Mouse (Mus musculus): ENCODE measurements at regions not wholly inside any gene's neighbourhood (a gene's known extent, or its start where the extent isn't known, plus 50 kb on each side); places are given as distances from the start of the nearest gene placed in this dataset.

- 91% methylated on average over 1 of the region's 1 CpGs for WGBS
Measured at GRCm38 (mm10) chr5:55276265-55276837, 1278.1 kb downstream of the Stim2 start.

GRCm38 (mm10) chr5:55293301-55293700 is 1295.0 kb downstream of the Stim2 start:
- Histone ChIP-seq H3K27me3 (ENCODE audit: control insufficient read depth, insufficient read depth, low read length) (no peaks in the 10 kb centered on the region), H3K4me3 (ENCODE audit: low read depth, low read length) (no peak overlapping the region), H3K27ac (replicated peaks; ENCODE audit: low read depth, low read length) (no peak overlapping the region), H3K9me3 (replicated peaks; ENCODE audit: control insufficient read depth, low read length) (no peaks in the 10 kb centered on the region), H3K36me3 (replicated peaks; ENCODE audit: control insufficient read depth, insufficient read depth, low read depth, low read length) (no peaks in the 10 kb centered on the region), H3K4me2 (ENCODE audit: low read depth, low read length) (no peak overlapping the region), H3K9ac (replicated peaks; ENCODE audit: low read length) (no peak overlapping the region), H3K4me1 (ENCODE audit: control insufficient read depth, insufficient read depth, low read length) (no peaks in the 10 kb centered on the region)
- WGBS, result 59% methylated on average over 2 of the region's 2 CpGs
- ATAC-seq (replicated peaks; ENCODE audit: insufficient number of reproducible peaks, low FRiP score, low TSS enrichment, low read depth), result no peak
- peak; percentile 10 for DNase-seq (ENCODE audit: low spot score)

More at GRCm38 (mm10) chr5:55276265-55276837, 1278.1 kb downstream of the Stim2 start:
- Histone ChIP-seq H3K27ac (replicated peaks; ENCODE audit: low read depth, low read length) (no peak overlapping the region), H3K36me3 (replicated peaks; ENCODE audit: control insufficient read depth, insufficient read depth, low read depth, low read length) (no peaks in the 10 kb centered on the region), H3K27me3 (ENCODE audit: control insufficient read depth, insufficient read depth, low read length) (no peaks in the 10 kb centered on the region), H3K4me1 (ENCODE audit: control insufficient read depth, insufficient read depth, low read length) (no peaks in the 10 kb centered on the region), H3K4me3 (ENCODE audit: low read depth, low read length) (no peak overlapping the region), H3K9me3 (replicated peaks; ENCODE audit: control insufficient read depth, low read length) (no peaks in the 10 kb centered on the region), H3K9ac (replicated peaks; ENCODE audit: low read length) (no peak overlapping the region), H3K4me2 (ENCODE audit: low read depth, low read length) (no peak overlapping the region)
- DNase-seq (ENCODE audit: low spot score) (no peak), ATAC-seq (replicated peaks; ENCODE audit: insufficient number of reproducible peaks, low FRiP score, low TSS enrichment, low read depth) (no peak)

- no peaks in the 10 kb centered on the region for H3K36me3 ChIP-seq (replicated peaks; ENCODE audit: control insufficient read depth, insufficient read depth, low read depth, low read length)
- H3K4me1 ChIP-seq (ENCODE audit: control insufficient read depth, insufficient read depth, low read length), result no peaks in the 10 kb centered on the region
- ATAC-seq (replicated peaks; ENCODE audit: insufficient number of reproducible peaks, low FRiP score, low TSS enrichment, low read depth), result no peak
- H3K4me3 ChIP-seq (ENCODE audit: low read depth, low read length), result no peak overlapping the region
- WGBS, result 79% methylated on average over 2 of the region's 2 CpGs
- DNase-seq (ENCODE audit: low spot score), result no peak
- no peaks in the 10 kb centered on the region for H3K9me3 ChIP-seq (replicated peaks; ENCODE audit: control insufficient read depth, low read length)
- no peak overlapping the region for H3K4me2 ChIP-seq (ENCODE audit: low read depth, low read length)
- no peak overlapping the region for H3K9ac ChIP-seq (replicated peaks; ENCODE audit: low read length)
- no peak overlapping the region for H3K27ac ChIP-seq (replicated peaks; ENCODE audit: low read depth, low read length)
- H3K27me3 ChIP-seq (ENCODE audit: control insufficient read depth, insufficient read depth, low read length), result no peaks in the 10 kb centered on the region
Measured at GRCm38 (mm10) chr5:55293978-55294377, 1295.7 kb downstream of the Stim2 start.

GRCm38 (mm10) chr5:55294781-55295180 is 1296.5 kb downstream of the Stim2 start:
- DNase-seq (ENCODE audit: low spot score) (no peak), ATAC-seq (replicated peaks; ENCODE audit: insufficient number of reproducible peaks, low FRiP score, low TSS enrichment, low read depth) (no peak)
- 59% methylated on average over 4 of the region's 4 CpGs for WGBS
- Histone ChIP-seq H3K36me3 (replicated peaks; ENCODE audit: control insufficient read depth, insufficient read depth, low read depth, low read length) (no peaks in the 10 kb centered on the region), H3K27me3 (ENCODE audit: control insufficient read depth, insufficient read depth, low read length) (no peaks in the 10 kb centered on the region), H3K4me1 (ENCODE audit: control insufficient read depth, insufficient read depth, low read length) (no peaks in the 10 kb centered on the region), H3K9me3 (replicated peaks; ENCODE audit: control insufficient read depth, low read length) (no peaks in the 10 kb centered on the region), H3K4me2 (ENCODE audit: low read depth, low read length) (no peak overlapping the region), H3K9ac (replicated peaks; ENCODE audit: low read length) (no peak overlapping the region), H3K4me3 (ENCODE audit: low read depth, low read length) (no peak overlapping the region), H3K27ac (replicated peaks; ENCODE audit: low read depth, low read length) (no peak overlapping the region)

GRCm38 (mm10) chr5:55301538-55301937 is 1303.2 kb downstream of the Stim2 start:
- ATAC-seq (replicated peaks; ENCODE audit: insufficient number of reproducible peaks, low FRiP score, low TSS enrichment, low read depth) (no peak), DNase-seq (ENCODE audit: low spot score) (no peak)
- Histone ChIP-seq H3K4me3 (ENCODE audit: low read depth, low read length) (no peak overlapping the region), H3K36me3 (replicated peaks; ENCODE audit: control insufficient read depth, insufficient read depth, low read depth, low read length) (no peaks in the 10 kb centered on the region), H3K27ac (replicated peaks; ENCODE audit: low read depth, low read length) (no peak overlapping the region), H3K27me3 (ENCODE audit: control insufficient read depth, insufficient read depth, low read length) (no peaks in the 10 kb centered on the region), H3K9ac (replicated peaks; ENCODE audit: low read length) (no peak overlapping the region), H3K4me2 (ENCODE audit: low read depth, low read length) (no peak overlapping the region), H3K9me3 (replicated peaks; ENCODE audit: control insufficient read depth, low read length) (no peaks in the 10 kb centered on the region), H3K4me1 (ENCODE audit: control insufficient read depth, insufficient read depth, low read length) (no peaks in the 10 kb centered on the region)
- 91% methylated on average over 5 of the region's 5 CpGs for WGBS

- Histone ChIP-seq H3K27ac (replicated peaks; ENCODE audit: low read depth, low read length) (no peak overlapping the region), H3K4me3 (ENCODE audit: low read depth, low read length) (no peak overlapping the region), H3K4me2 (ENCODE audit: low read depth, low read length) (no peak overlapping the region), H3K9ac (replicated peaks; ENCODE audit: low read length) (no peak overlapping the region), H3K9me3 (replicated peaks; ENCODE audit: control insufficient read depth, low read length) (no peaks in the 10 kb centered on the region), H3K36me3 (replicated peaks; ENCODE audit: control insufficient read depth, insufficient read depth, low read depth, low read length) (no peaks in the 10 kb centered on the region), H3K4me1 (ENCODE audit: control insufficient read depth, insufficient read depth, low read length) (no peaks in the 10 kb centered on the region), H3K27me3 (ENCODE audit: control insufficient read depth, insufficient read depth, low read length) (no peaks in the 10 kb centered on the region)
- WGBS, result 69% methylated on average over 1 of the region's 1 CpGs
- DNase-seq (ENCODE audit: low spot score), result no peak
- no peak for ATAC-seq (replicated peaks; ENCODE audit: insufficient number of reproducible peaks, low FRiP score, low TSS enrichment, low read depth)
Measured at GRCm38 (mm10) chr5:55345968-55346367, 1347.7 kb downstream of the Stim2 start.

GRCm38 (mm10) chr5:55355483-55355882 is 1357.2 kb downstream of the Stim2 start:
- Histone ChIP-seq H3K4me3 (ENCODE audit: low read depth, low read length) (no peak overlapping the region), H3K27me3 (ENCODE audit: control insufficient read depth, insufficient read depth, low read length) (no peaks in the 10 kb centered on the region), H3K4me2 (ENCODE audit: low read depth, low read length) (no peak overlapping the region), H3K36me3 (replicated peaks; ENCODE audit: control insufficient read depth, insufficient read depth, low read depth, low read length) (no peaks in the 10 kb centered on the region), H3K27ac (replicated peaks; ENCODE audit: low read depth, low read length) (no peak overlapping the region), H3K9me3 (replicated peaks; ENCODE audit: control insufficient read depth, low read length) (no peaks in the 10 kb centered on the region), H3K4me1 (ENCODE audit: control insufficient read depth, insufficient read depth, low read length) (no peaks in the 10 kb centered on the region), H3K9ac (replicated peaks; ENCODE audit: low read length) (no peak overlapping the region)
- no peak for DNase-seq (ENCODE audit: low spot score)
- no peak for ATAC-seq (replicated peaks; ENCODE audit: insufficient number of reproducible peaks, low FRiP score, low TSS enrichment, low read depth)
- 18% methylated on average over 2 of the region's 2 CpGs for WGBS

GRCm38 (mm10) chr5:55374295-55374694 is 1376.0 kb downstream of the Stim2 start:
- H3K4me3 ChIP-seq (ENCODE audit: low read depth, low read length), result no peak overlapping the region
- no peaks in the 10 kb centered on the region for H3K27me3 ChIP-seq (ENCODE audit: control insufficient read depth, insufficient read depth, low read length)
- H3K4me2 ChIP-seq (ENCODE audit: low read depth, low read length), result no peak overlapping the region
- no peak overlapping the region for H3K27ac ChIP-seq (replicated peaks; ENCODE audit: low read depth, low read length)
- no peak for ATAC-seq (replicated peaks; ENCODE audit: insufficient number of reproducible peaks, low FRiP score, low TSS enrichment, low read depth)
- no peaks in the 10 kb centered on the region for H3K9me3 ChIP-seq (replicated peaks; ENCODE audit: control insufficient read depth, low read length)
- no peak for DNase-seq (ENCODE audit: low spot score)
- H3K4me1 ChIP-seq (ENCODE audit: control insufficient read depth, insufficient read depth, low read length), result no peaks in the 10 kb centered on the region
- H3K36me3 ChIP-seq (replicated peaks; ENCODE audit: control insufficient read depth, insufficient read depth, low read depth, low read length), result no peaks in the 10 kb centered on the region
- WGBS, result 85% methylated on average over 3 of the region's 3 CpGs
- H3K9ac ChIP-seq (replicated peaks; ENCODE audit: low read length), result no peak overlapping the region

Data from embryonic facial prominence, embryonic 11.5 days (tissue).